Mouse (Mus musculus) liver, embryonic 13.5 days (tissue): ENCODE measurements around the gene Fam19a4. TPM values are rescaled to one million over a fixed set of nuclear protein-coding genes. Genes with fewer than 3 reads are reported as not detected.

Experiments
- polyA plus RNA-seq: library from polyadenylated mRNA; unstranded; fragments of >200 nt; fragmentation: Nextera tagmentation; extraction: Ambion mirVana; gene quantifications from 2 replicates; pipeline ENCODE4 v1.2.1, GENCODE M21; 2015

Fam19a4 gene
- polyA plus RNA-seq, 1 experiment from 2014 or later: not detected

Other genes with a start within 250 kb of the Fam19a4 start
- 2.0 and 2.3 TPM in 2 replicates for gene Eogt, start 88.8 kb upstream of the Fam19a4 start, polyA plus RNA-seq
- 17.3 and 21.5 TPM in 2 replicates for gene Tmf1, start 118.7 kb upstream of the Fam19a4 start, polyA plus RNA-seq
- gene Uba3, start 145.2 kb upstream of the Fam19a4 start, polyA plus RNA-seq: 31.3 and 38.0 TPM in 2 replicates
- gene Arl6ip5, start 150.3 kb upstream of the Fam19a4 start, polyA plus RNA-seq: 34.8 and 41.8 TPM in 2 replicates
- 0.14 and 0.22 TPM in 2 replicates for gene Lmod3, start 192.3 kb upstream of the Fam19a4 start, polyA plus RNA-seq